Mouse (Mus musculus): ENCODE results near the gene Spice1.
A peak's percentile ranks its signal among the peaks of the same experiment; 100 is the strongest.

Gene Spice1

GRCm38 (mm10) chr16:44347071-44347901 lies at the start of gene Spice1:
Gene Spice1 (plus strand): TSS chr16:44347121.
- peak; percentile 83 for DNase-seq (ENCODE audit: low read depth)

- DNase-seq (ENCODE audit: low read depth), result no peak
These were observed 47.4 kb upstream of the Spice1 start for GRCm38 (mm10) chr16:44299438-44300093.

GRCm38 (mm10) chr16:44302126-44302892 lies 44.6 kb upstream of the Spice1 start:
- DNase-seq (ENCODE audit: low read depth), result no peak

- no peak for DNase-seq (ENCODE audit: low read depth)
These were observed 43.1 kb upstream of the Spice1 start for GRCm38 (mm10) chr16:44303822-44304221.

GRCm38 (mm10) chr16:44305606-44306005 lies 41.3 kb upstream of the Spice1 start:
- no peak for DNase-seq (ENCODE audit: low read depth)

DNA sequence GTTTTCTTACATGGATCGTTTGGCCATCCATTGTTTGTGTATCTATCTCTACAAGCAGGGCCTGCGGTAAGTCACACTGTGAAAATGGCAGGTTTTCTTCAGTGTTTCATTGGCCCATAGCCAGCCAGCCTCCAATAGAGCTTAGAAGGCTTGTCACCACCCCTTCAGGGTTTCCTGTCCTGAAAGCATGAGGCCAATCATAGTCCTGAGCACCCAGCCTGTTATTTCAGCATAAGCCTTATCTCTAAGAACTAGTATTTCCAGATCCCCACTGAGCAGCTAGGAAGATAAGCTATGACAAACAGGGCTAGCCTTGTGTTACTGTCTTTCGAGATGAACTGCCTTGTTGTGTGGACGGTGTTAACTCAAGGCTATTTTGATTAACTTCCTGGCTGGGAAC lies 33.5 kb upstream of the Spice1 start:
- DNase-seq (ENCODE audit: low read depth), result no peak

GRCm38 (mm10) chr16:44316350-44316749 lies 30.6 kb upstream of the Spice1 start:
- no peak for DNase-seq (ENCODE audit: low read depth)

- DNase-seq (ENCODE audit: low read depth), result no peak
These were observed 26.7 kb upstream of the Spice1 start for GRCm38 (mm10) chr16:44320232-44320631.

GRCm38 (mm10) chr16:44328644-44329043 lies 18.3 kb upstream of the Spice1 start:
- DNase-seq (ENCODE audit: low read depth), result no peak

- no peak for DNase-seq (ENCODE audit: low read depth)
These were observed 16.3 kb upstream of the Spice1 start for GRCm38 (mm10) chr16:44330657-44331056.

DNA sequence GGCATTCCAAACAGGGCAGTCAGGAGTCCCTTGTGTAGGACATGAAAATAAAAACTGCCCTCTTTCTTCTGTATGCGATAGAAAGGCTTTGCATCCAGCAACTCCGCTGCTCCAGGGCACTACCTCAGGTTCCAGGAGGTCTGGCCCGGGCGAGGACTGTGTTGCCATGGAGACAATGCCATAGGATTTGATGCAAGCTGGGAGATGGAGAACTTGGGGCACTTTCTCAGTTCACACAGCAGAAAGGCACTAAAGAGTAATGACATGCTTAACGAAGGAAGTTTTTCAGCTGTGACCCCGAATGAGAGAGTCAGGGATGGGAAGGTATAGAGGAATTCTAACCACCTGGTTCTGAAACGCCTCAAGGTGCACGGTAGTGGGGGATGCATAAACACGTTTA lies 15.8 kb upstream of the Spice1 start:
- DNase-seq (ENCODE audit: low read depth), result no peak

GRCm38 (mm10) chr16:44331671-44331994 lies 15.3 kb upstream of the Spice1 start:
- DNase-seq (ENCODE audit: low read depth), result no peak

- DNase-seq (ENCODE audit: low read depth), result no peak
These were observed 14.7 kb upstream of the Spice1 start for GRCm38 (mm10) chr16:44331995-44332860.

GRCm38 (mm10) chr16:44332861-44333284 lies 14.0 kb upstream of the Spice1 start, which contains the start of gene Sidt1:
Gene Sidt1 (minus strand): TSS chr16:44333196.
- no peak for DNase-seq (ENCODE audit: low read depth)

GRCm38 (mm10) chr16:44337541-44337940 lies 9.4 kb upstream of the Spice1 start:
- no peak for DNase-seq (ENCODE audit: low read depth)

- no peak for DNase-seq (ENCODE audit: low read depth)
These were observed 3.0 kb downstream of the Spice1 start for GRCm38 (mm10) chr16:44349801-44350397.

GRCm38 (mm10) chr16:44356291-44356690 lies 9.4 kb downstream of the Spice1 start:
- no peak for DNase-seq (ENCODE audit: low read depth)

DNA sequence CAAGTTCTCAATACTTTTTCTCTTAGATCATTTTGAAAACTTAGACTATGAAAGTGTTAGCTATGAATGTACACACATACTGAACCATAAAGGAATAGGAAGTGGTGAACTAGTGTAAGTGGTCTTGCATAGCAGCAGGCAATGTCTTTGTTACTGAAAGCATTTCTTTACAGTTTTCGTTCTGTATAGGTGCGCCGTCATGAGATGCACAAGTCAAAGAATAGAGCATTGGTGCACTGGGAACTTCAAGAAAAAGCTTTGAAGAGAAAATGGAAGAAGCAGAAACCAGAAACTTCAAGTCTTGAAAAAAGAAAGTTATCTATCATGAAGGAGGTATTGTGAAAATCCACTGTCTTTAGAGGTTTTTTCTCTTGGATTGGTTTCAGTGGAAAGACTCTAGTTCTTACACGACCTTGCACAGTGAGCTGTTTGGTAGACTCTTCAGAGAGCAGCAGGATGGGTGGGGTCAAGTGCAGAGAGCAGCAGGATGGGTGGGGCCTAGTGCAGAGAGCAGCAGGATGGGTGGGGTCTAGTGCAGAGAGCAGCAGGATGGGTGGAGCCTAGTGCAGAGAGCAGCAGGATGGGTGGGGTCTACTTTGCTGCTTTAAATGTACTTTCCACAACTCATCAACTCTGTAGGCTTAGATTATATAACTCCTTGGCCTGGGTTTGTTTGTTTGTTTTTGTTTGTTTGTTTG lies 10.8 kb downstream of the Spice1 start:
- DNase-seq (ENCODE audit: low read depth), result no peak

DNA sequence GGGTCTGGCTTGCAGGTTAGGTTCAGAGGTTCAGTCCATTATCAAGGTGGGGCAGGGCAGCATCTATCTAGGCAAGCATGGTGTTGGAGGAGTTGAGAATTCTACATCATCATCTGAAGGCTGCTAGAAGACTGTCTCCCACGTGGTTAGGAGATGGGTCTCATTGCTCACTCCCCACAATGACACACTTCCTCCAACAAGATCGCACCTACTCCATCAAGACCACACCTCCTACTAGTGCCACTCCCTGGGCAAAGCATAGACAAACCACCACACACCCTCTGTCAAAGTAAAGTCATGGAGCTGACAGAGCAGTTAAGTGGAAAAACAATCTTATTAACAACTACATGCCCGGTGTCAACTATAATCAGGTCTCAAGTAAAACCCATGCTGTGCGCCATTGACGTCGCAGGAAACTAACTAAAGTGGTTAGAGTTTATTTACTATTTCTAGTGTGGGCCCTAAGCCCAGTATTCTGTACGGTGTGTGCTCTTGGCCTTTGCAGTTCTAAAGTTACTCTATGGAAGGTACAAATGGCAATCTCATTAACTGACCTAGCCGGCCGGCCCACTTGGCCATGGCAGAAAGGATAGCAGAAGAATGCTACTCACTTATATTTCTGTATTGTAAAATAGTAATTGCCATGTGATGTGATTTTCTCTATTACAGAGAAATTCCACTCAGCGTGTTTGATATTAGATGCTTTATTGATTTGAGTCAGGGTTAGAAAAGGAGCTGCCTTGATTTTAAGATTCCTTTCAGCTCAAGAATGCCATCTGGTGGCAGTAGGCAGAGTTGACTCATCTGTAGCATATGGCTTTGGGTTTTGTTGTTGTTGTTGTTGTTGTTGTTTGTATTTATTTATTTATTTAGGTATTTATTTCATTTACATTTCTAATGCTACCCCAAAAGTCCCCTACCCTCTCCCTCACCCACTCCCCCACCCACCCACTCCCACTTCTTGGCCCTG lies 15.3 kb downstream of the Spice1 start:
- DNase-seq (ENCODE audit: low read depth), result no peak

- no peak for DNase-seq (ENCODE audit: low read depth)
These were observed 18.6 kb downstream of the Spice1 start for GRCm38 (mm10) chr16:44365522-44365921.
